Mouse (Mus musculus): ENCODE results near the gene Tubb3. TPM values are rescaled to one million over a fixed set of nuclear protein-coding genes. Genes with fewer than 3 reads are reported as not detected.
"Not testable (repeated sequence)": the region's sequence is repeated elsewhere in the genome, so short reads cannot be mapped to it uniquely, and the experiment has no call there.

The Tubb3 gene
- polyA plus RNA-seq, 1 experiment, result 9.5 TPM

DNA sequence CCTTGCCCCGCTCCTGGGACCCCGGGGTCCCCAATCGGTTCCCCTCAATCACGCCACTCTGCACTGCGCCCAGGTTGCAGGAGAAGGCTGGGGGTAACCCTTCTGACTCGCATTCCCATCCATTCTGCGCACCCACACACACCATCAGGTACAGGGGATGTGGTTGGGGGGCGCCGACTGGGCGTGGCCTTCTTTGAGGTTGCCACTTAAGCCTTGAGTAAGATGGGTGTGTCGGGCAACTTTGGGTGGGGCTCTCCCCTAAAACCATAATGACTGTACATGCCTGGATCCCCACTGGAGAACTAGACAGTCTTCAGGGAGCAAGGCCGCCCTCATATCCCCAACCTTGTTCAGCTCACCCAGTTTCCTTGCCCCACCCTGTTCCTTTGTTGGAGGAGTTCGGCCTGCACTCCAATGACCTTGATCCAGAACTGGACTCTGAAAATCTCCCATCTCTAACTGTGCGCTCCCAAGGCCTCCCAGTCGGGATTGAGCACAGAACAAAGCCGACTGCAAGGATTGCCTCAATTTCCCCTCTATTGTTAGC, 630 bp downstream of the Tubb3 start:
- peak overlapping the region; percentile 24 for H3K4me3 ChIP-seq (ENCODE audit: low read depth, low read length)
- no peak overlapping the region for H3K27ac ChIP-seq (ENCODE audit: insufficient read depth, low read depth, low read length)
- no peak for TF ChIP-seq POLR2A (IDR thresholded peaks at IDR 0.05; ENCODE audit: low read depth, low read length)
- no peak for TF ChIP-seq CTCF (IDR thresholded peaks at IDR 0.05; ENCODE audit: extremely low read depth, insufficient read length, insufficient replicate concordance, low read depth, low read length)
- 14% methylated on average over 16 of the region's 16 CpGs for WGBS
- no peaks in the 10 kb centered on the region for H3K36me3 ChIP-seq (ENCODE audit: control insufficient read depth, insufficient read depth, low read length)
- peaks cover 40% of the 10 kb centered on the region for H3K27me3 ChIP-seq (ENCODE audit: control insufficient read depth, insufficient read depth, low read length)
- H3K4me1 ChIP-seq (ENCODE audit: control insufficient read depth, insufficient read depth, insufficient read length, low read length), result peaks cover 7% of the 10 kb centered on the region

DNA sequence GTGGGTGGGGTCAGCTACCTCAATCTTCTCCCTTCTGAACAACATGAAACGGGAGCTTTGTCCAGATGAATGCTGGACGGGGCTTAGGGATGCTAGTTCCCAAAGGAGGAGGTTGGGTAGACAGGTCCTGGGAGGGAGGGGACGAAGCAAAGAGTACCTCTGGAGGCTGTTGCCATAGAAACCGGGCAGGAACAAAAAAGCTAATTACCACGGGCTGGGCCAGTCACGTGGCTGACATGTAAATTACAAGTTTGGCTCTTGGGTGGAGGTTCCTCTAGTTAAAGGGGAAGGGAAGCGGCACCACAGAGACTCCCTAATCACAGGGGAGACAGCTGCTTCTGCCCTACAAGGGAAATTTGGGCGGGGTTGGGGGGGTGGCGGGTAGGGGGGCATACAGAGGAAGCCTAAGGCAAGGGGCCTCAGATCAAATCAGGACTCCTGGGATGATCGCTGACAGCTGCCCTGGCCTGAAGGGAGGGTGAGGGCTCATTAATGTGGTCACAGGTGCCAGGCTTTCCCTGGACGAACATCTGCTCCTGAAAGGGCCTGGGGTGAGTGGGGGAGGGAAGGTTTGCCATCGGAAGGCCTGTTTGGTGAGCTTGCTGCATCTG, 1.4 kb downstream of the Tubb3 start:
- TF ChIP-seq CTCF (IDR thresholded peaks at IDR 0.05; ENCODE audit: extremely low read depth, insufficient read length, insufficient replicate concordance, low read depth, low read length) (no peak), POLR2A (IDR thresholded peaks at IDR 0.05; ENCODE audit: low read depth, low read length) (no peak)
- WGBS, result 7% methylated on average over 12 of the region's 12 CpGs
- peaks cover 40% of the 10 kb centered on the region for H3K27me3 ChIP-seq (ENCODE audit: control insufficient read depth, insufficient read depth, low read length)
- H3K27ac ChIP-seq (ENCODE audit: insufficient read depth, low read depth, low read length), result no peak overlapping the region
- H3K36me3 ChIP-seq (ENCODE audit: control insufficient read depth, insufficient read depth, low read length), result no peaks in the 10 kb centered on the region
- no peak overlapping the region for H3K4me3 ChIP-seq (ENCODE audit: low read depth, low read length)
- H3K4me1 ChIP-seq (ENCODE audit: control insufficient read depth, insufficient read depth, insufficient read length, low read length), result peaks cover 10% of the 10 kb centered on the region

DNA sequence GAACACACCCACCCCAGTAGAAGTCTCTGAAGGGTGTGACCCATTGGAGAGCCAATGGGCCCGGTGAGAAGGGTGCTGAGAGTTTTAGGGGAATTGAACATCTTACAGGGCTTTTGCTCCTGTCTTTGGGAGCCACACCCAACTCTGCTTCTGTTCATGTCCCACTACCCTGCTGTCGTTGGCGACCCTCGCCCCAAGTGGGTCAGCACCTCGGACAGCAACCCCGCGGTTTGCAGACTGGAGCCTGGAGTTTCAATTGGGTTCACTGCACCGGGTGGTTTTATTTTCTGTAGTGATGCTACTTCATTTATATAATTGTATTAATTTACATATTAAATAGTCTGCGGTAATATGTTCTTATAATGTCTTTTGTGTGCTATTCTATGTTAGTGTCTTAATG, 3.0 kb downstream of the Tubb3 start:
- Histone ChIP-seq H3K4me1 (ENCODE audit: control insufficient read depth, insufficient read depth, insufficient read length, low read length) (peaks cover 10% of the 10 kb centered on the region), H3K36me3 (ENCODE audit: control insufficient read depth, insufficient read depth, low read length) (no peaks in the 10 kb centered on the region), H3K27ac (ENCODE audit: insufficient read depth, low read depth, low read length) (no peak overlapping the region), H3K27me3 (ENCODE audit: control insufficient read depth, insufficient read depth, low read length) (peaks cover 40% of the 10 kb centered on the region), H3K4me3 (ENCODE audit: low read depth, low read length) (no peak overlapping the region)
- TF ChIP-seq POLR2A (IDR thresholded peaks at IDR 0.05; ENCODE audit: low read depth, low read length) (no peak), CTCF (IDR thresholded peaks at IDR 0.05; ENCODE audit: extremely low read depth, insufficient read length, insufficient replicate concordance, low read depth, low read length) (no peak)
- 14% methylated on average over 9 of the region's 9 CpGs for WGBS

DNA sequence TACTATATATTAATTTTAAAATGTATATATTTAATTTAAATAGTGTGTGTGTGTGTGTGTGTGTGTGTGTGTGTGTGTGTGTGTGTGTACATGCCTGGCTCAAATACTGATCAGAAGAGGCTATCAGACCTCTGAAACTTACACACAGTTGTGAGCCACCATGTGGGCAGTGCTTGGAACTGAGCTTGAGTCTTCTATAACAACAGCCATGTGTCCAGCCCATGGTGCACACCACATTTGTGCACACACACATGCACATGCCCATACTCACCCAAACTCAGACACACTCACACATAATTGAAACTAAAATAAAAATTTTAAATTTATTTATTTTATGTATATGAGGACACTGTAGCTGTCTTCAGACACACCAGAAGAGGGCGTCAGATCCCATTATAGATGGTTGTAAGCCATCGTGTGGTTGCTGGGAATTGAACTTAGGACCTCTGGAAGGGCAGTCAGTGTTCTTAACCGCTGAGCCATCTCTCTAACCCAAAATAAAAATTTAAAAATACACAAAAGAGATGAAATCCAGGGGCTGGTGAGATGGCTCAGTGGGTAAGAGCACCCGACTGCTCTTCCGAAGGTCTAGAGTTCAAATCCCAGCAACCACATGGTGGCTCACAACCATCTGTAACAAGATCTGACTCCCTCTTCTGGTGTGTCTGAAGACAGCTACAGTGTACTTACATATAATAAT, 3.9 kb downstream of the Tubb3 start:
- H3K27me3 ChIP-seq (ENCODE audit: control insufficient read depth, insufficient read depth, low read length), result peaks cover 33% of the 10 kb centered on the region
- not testable (repeated sequence) for H3K4me3 ChIP-seq (ENCODE audit: low read depth, low read length); H3K4me1 ChIP-seq (ENCODE audit: control insufficient read depth, insufficient read depth, insufficient read length, low read length); H3K27ac ChIP-seq (ENCODE audit: insufficient read depth, low read depth, low read length); H3K36me3 ChIP-seq (ENCODE audit: control insufficient read depth, insufficient read depth, low read length)
- WGBS, result 75% methylated on average over 5 of the region's 5 CpGs

DNA sequence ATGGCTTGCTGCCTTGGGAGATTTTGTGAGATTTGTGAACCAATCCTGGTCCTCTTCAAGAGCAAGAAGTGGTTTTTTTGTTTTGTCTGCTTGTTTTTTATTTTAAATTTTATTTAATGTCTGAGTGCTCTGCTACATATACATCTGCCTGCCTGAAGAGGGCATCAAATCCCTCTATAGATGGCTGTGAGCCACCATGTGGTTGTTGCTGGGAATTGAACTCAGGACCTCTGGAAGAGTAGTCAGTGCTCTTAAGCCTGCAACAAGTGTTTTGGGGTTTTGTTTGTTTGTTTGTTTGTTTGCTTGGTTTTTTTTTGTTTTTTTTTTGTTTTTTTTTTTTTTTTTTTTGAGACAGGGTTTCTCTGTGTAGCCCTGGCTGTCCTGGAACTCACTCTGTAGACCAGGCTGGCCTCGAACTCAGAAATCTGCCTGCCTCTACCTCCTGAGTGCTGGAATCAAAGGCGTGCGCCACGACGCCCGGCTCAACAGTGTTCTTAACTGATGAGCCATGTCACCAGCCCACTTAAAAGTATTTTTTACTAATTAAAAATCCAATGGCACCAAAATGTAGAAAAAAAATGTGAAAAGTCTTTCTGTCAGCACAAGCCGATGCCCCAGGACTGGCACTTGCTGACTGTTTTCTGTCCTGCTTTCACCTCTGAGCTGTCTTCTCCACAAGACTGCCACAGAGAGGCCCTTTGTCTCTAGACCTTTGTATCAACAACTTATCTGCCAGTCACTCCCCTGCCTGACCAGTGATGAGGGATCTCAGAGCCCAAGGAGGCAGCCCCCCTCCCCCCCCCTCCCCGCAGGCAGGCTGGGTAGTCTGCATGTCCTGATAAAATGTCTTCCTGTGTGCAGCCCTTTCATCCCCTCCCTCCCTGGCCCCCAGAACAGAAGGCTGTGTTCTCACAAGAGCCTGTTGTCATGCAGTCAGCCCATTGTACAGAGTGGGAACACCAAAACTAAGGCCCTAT, 5.0 kb downstream of the Tubb3 start:
- Histone ChIP-seq H3K4me3 (ENCODE audit: low read depth, low read length) (no peak overlapping the region), H3K4me1 (ENCODE audit: control insufficient read depth, insufficient read depth, insufficient read length, low read length) (peaks cover 10% of the 10 kb centered on the region), H3K27ac (ENCODE audit: insufficient read depth, low read depth, low read length) (no peak overlapping the region), H3K36me3 (ENCODE audit: control insufficient read depth, insufficient read depth, low read length) (no peaks in the 10 kb centered on the region), H3K27me3 (ENCODE audit: control insufficient read depth, insufficient read depth, low read length) (peaks cover 22% of the 10 kb centered on the region)
- WGBS, result 75% methylated on average over 8 of the region's 8 CpGs
- no peak for TF ChIP-seq POLR2A (IDR thresholded peaks at IDR 0.05; ENCODE audit: low read depth, low read length)
- no peak for TF ChIP-seq CTCF (IDR thresholded peaks at IDR 0.05; ENCODE audit: extremely low read depth, insufficient read length, insufficient replicate concordance, low read depth, low read length)

DNA sequence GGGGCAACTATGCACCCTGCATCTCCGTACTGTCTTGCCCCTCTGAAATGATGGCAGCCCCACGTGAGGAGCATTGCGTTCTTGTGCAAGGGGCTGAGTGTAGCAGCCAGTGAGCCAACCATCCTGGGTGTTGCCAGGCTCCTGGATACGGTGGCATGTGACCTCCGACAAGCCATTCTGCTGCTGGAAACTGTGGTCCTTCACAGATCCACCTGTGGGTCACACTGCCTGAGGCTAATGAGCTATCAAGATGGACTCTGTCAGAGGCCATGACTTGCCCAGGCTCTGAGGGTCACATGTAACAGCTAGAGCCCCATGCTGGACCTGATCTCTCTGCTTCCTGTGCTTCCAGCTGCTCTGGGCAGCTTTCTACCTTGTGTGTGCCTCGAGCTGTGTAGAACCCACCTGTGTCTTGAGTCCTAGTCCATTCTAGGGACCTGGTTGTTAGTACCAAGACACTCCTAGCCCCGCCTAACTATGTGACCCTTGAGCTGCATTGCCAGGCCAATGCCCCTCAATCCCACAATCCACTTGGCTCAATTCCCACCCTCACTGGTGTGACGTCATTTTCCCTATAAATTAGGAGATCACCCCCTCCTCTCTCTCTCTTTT, 5.8 kb downstream of the Tubb3 start:
- Histone ChIP-seq H3K27ac (ENCODE audit: insufficient read depth, low read depth, low read length) (no peak overlapping the region), H3K4me3 (ENCODE audit: low read depth, low read length) (no peak overlapping the region), H3K4me1 (ENCODE audit: control insufficient read depth, insufficient read depth, insufficient read length, low read length) (peaks cover 5% of the 10 kb centered on the region), H3K36me3 (ENCODE audit: control insufficient read depth, insufficient read depth, low read length) (no peaks in the 10 kb centered on the region), H3K27me3 (ENCODE audit: control insufficient read depth, insufficient read depth, low read length) (peaks cover 15% of the 10 kb centered on the region; the same call in 1 of the 2 replicates)
- 50% methylated on average over 8 of the region's 8 CpGs for WGBS
- TF ChIP-seq CTCF (IDR thresholded peaks at IDR 0.05; ENCODE audit: extremely low read depth, insufficient read length, insufficient replicate concordance, low read depth, low read length) (no peak), POLR2A (IDR thresholded peaks at IDR 0.05; ENCODE audit: low read depth, low read length) (no peak)

Measured in small intestine, adult 2 months (tissue).